14 mouse cellular contexts compared by ENCODE assay signal in the genomic region with DNA sequence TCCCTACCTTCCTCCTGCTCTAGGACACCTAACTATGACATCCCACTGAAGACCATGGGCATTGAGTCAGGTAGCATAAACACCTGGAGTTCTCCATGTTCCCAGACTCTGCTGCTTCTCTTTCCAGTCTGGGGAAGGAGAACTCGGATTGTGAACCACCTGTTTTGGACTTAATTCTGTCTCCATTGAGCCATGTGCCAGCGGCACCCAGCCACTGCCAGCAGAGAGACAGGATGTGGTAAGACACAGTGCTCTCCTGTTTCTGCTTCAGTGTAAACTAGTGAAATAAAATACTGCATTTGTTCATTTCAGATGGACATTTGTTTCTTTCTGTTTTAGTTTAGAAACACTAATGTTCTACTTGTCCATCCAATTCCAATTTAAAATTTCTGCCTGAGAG.
"Had no signal": no experiment of that assay in that cellular context is flagged by ENCODE, and none has a peak within 500 bp of the region (broad histone marks: within the 10 kb centered on the region; RNA-seq: fewer than 3 reads in every experiment).

No protein-coding gene starts in this region.

- DNase-seq: kidney, adult 18-20 months; kidney, postnatal 14 days; liver; lung, adult 18-20 months; right cerebral cortex, adult 18-20 months; right cerebral cortex, postnatal 25 days had no signal

- H3K36me3 ChIP-seq: kidney, embryonic 15.5 days; limb, embryonic 12.5 days; midbrain, embryonic 12.5 days; neural tube, embryonic 15.5 days had no signal

- H3K27me3 ChIP-seq: kidney, embryonic 15.5 days; limb, embryonic 12.5 days; midbrain, embryonic 12.5 days; neural tube, embryonic 15.5 days had no signal

- H3K27ac ChIP-seq: kidney, embryonic 15.5 days; left cerebral cortex, adult 2 months; limb, embryonic 12.5 days; liver, embryonic 14.5 days; midbrain, embryonic 12.5 days; neural tube, embryonic 15.5 days; stomach, postnatal 0 days had no signal

- ATAC-seq: midbrain, embryonic 16.5 days had no signal

- H3K4me3 ChIP-seq: kidney, embryonic 15.5 days; left cerebral cortex, adult 2 months; limb, embryonic 12.5 days; midbrain, embryonic 12.5 days; neural tube, embryonic 15.5 days had no signal

- H3K4me2 ChIP-seq: kidney, embryonic 15.5 days; limb, embryonic 12.5 days; midbrain, embryonic 12.5 days; neural tube, embryonic 15.5 days had no signal

- H3K9ac ChIP-seq: kidney, embryonic 15.5 days; limb, embryonic 12.5 days; liver, embryonic 14.5 days; midbrain, embryonic 12.5 days; neural tube, embryonic 15.5 days had no signal

- H3K4me1 ChIP-seq: kidney, embryonic 15.5 days; limb, embryonic 12.5 days; midbrain, embryonic 12.5 days; neural tube, embryonic 15.5 days had no signal
